Mouse (Mus musculus) NIH3T3 (cell line): ENCODE measurements around the gene Pstpip1.

Experiments used
- DNase-seq: peaks from one replicate; pipeline ENCODE4 v3.0.0-alpha.2; 2012; ENCODE audit warnings: low read depth

The Pstpip1 gene

DNA sequence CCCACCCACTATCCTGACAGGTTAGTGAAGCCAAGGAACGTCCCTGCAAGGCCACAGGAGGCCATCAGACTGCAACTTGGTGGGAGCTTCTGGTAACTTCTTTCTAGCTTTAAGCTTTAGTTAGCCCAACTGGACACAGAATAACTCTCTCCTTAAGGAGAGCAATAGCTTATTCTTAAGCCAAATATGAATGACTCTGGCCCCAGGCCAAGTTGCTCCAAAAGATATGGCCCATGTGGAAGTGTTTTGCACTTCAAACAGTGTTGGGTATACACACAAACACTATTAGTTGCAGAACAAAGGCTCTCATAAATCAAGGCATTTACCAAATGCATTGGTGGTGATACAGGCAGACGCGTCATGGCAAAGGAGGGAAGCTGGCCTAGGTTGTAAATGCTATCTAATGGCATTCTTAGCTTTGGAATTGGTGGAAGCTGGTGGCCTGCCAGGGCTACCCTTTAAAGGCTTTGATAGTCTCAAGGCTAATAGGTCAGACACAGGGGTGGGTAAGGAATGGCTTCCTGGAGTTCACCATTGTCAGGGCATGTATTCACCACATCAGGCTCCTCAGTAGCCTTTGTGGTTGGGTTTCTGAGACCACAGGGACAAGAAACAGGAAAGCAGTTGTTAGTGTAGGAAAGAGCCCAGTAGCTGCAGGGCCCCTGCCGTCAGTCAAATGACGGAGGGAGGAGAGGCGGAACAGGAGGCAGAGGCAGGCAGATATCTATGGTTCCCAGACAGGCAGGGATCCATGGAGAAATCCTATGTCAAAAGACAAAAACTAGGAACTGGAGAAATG is 16.7 kb downstream of the Pstpip1 start:
- peak; percentile 60 for DNase-seq

GRCm38 (mm10) chr9:56107527-56107926 is 17.8 kb downstream of the Pstpip1 start:
- DNase-seq = peak; percentile 84

- DNase-seq = no peak
These were observed 18.4 kb downstream of the Pstpip1 start for GRCm38 (mm10) chr9:56108174-56108573.

DNA sequence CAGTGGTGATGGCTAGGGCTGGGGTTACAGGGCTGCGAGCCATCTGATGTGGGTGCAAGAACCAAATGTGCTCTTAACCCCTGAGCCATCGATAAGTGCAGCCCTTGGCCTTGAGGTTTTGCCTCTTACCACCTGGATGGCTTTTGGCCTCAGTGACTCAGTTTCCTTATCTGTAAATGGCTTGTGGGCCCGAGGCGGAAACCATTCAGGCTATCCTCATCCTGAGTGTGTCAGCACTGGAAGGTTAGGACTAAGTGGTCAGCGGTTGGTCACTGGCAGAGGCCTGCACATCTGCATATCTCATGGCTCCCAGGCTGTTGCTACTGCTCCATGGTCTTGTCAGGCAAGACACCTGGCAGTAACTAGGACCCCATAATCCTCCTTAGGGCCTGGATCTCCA is 28.3 kb downstream of the Pstpip1 start:
- no peak for DNase-seq

DNA sequence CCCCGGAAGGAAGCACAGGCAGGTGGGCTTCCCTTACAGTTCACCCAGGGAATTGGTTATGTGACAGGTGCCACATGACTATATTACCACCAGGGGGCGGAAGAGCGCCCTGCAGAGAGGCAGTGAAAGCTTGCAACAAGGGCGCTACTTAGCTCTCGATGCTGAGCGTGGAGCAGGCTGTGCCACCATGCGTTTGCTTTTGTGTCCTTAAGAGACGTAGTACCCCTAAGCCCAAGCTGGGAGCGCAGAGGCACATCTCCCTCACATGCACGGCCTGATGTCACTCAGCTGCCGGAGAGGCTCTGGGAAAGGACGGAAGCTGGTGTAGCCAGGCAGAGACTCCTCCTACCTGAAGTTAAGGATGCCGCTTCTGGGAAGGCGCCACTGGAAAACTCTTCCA is 28.8 kb downstream of the Pstpip1 start:
- DNase-seq = peak; percentile 87

GRCm38 (mm10) chr9:56119651-56120050 is 29.9 kb downstream of the Pstpip1 start:
- peak; percentile 22 for DNase-seq

- peak; percentile 74 for DNase-seq
These were observed 31.3 kb downstream of the Pstpip1 start for GRCm38 (mm10) chr9:56121097-56121496.

DNA sequence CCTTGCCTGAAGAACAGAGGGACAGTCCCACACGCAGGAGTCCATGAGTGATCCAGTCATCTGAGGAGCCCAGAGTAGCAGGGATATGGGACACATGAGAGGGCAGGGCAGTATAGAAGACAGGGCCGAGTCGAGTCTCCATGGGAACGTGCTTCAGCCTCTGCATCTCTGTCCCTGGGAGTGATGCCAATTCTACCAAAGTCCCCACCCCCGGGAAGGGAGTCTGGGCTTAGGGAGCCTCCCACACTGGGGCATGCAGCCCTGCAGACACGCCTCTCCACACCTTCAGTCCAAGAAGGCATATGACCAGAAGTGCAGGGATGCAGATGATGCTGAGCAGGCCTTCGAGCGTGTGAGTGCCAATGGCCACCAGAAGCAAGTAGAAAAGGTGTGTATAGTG is 33.2 kb downstream of the Pstpip1 start:
- DNase-seq = peak; percentile 60

GRCm38 (mm10) chr9:56123613-56124012 is 33.9 kb downstream of the Pstpip1 start:
- no peak for DNase-seq

GRCm38 (mm10) chr9:56124561-56124960 is 34.8 kb downstream of the Pstpip1 start:
- DNase-seq = no peak

GRCm38 (mm10) chr9:56126453-56127173 is 36.9 kb downstream of the Pstpip1 start:
- DNase-seq = no peak

DNA sequence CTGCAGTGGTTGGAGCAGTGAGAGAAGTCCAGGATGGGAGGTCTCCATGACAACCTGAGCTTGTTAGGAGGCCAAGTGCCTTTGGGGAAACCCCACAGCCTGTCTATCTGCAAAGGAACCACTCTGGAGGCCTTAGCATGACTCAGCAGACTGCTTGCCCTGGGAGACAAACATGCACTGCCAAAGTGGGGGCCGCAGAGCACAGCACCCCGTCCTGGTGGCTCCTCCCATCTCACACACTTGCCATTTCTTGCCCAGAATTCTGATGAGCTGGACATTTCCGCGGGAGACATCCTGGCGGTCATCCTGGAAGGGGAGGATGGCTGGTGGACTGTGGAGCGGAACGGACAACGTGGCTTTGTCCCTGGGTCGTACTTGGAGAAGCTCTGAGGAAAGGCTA is 38.6 kb downstream of the Pstpip1 start:
- DNase-seq = peak; percentile 37

DNA sequence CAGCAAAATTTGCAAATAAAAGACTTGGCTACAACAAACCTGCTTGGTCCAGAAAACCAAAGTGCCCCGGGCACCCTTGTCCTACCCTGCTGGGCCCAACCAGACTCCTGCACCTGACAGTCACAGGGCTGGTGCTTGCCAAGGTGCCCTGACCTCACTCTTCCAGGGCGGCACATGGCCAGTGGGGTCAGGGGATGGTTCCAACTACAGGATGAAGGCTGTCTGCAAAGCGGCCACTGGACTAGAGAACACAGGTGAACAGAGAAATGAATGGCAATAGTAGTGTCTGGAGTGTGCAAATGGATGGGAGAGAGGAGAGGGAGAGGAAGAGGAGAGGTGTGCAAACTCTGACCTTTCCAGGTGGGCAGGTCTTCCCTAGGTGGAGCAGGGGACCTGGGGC is 40.2 kb downstream of the Pstpip1 start:
- no peak for DNase-seq

GRCm38 (mm10) chr9:56130536-56130935 is 40.8 kb downstream of the Pstpip1 start:
- no peak for DNase-seq

- DNase-seq = no peak
These were observed 42.2 kb downstream of the Pstpip1 start for GRCm38 (mm10) chr9:56131813-56132525.

GRCm38 (mm10) chr9:56133970-56134369 is 44.2 kb downstream of the Pstpip1 start:
- no peak for DNase-seq

DNA sequence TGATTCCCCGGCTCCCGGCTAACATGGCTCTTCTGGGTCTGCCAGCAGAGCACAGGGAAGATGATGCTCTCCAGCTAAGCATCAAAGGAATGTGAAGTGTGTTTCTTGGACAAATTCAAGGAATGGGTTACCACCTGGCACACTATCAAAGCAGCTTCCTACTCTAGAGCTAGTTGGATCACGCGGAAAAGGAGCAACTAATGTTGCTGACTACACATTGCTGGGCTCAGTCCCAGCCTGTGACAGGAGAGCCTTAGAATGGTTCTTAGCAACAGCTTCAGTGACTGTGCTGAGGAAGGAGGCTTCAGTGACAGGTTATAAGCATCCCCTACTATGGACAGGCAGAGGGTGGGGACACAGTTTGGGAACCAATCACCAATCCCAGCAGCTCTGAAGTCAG is 44.9 kb downstream of the Pstpip1 start:
- DNase-seq = no peak

DNA sequence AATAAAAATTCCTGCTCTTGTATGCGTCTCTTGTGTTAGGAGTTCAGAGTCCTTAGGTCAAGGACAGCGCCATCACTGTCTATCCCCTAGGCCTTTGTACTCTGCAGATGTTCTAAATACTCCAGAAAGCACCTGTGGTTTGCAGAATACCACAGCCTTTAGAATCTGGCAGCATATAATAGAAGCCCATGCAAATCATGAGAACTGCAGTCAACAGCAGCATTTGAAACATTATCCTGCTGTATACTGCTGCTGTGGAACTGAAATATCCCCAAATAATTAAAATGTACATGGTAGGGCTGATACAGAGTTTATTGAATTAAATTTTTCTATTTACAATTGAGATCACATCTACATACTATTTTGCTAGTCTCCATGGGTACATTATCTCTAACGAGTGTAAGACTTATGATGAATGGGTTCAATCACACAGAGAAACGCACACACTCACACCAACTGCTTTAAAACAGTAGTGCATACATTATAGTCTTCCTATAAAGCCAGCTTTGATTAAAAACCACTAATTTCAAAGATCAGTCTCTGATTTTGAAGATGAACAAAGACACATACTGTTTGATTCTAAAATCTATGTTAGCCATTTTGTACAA is 45.9 kb downstream of the Pstpip1 start:
- no peak for DNase-seq

GRCm38 (mm10) chr9:56141776-56142175 is 52.0 kb downstream of the Pstpip1 start:
- no peak for DNase-seq

DNA sequence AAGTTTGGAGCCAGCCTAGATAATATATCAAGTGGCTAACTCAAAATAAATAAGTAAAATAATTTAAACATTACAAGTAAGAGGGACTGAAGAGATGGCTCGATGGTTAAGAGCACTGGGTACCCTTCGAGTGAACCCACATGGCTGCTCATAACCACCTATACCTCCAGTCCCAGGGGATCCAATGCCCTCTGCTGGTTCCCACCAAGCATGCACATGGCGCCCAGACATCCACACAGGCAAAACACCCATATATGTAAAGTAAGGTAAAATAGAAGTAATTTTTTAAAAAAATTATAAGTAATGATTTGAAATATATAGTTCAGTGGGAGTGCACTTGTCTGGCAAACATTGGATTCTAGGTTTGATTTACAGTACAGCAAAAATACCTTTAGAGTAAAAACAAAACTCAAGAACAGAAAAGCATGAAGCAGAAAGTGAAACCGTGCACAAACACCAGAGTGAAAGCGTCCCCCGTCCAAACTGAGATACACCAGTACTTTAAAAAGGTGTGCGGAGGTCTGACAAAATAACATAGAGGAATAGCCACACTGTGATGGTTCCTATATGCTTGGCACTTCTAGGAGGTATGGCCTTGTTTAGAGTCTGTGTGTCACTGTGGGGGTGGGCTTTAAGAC is 54.7 kb downstream of the Pstpip1 start:
- DNase-seq = no peak

GRCm38 (mm10) chr9:56146326-56146923 is 56.7 kb downstream of the Pstpip1 start:
- DNase-seq = no peak
